Mouse (Mus musculus) C2C12 (cell line): ENCODE data around the gene Galt. TPM values are rescaled to one million over a fixed set of nuclear protein-coding genes. Genes with fewer than 3 reads are reported as not detected.
"Not testable (repeated sequence)": the region's sequence is repeated elsewhere in the genome, so short reads cannot be mapped to it uniquely, and the experiment has no call there.

ENCODE experiments used
- H3K27me3 ChIP-seq: one replicate; pipeline ENCODE4 v1.6.1; 2011; ENCODE audit not compliant: control insufficient read depth, insufficient read depth, insufficient read length
- H3K36me3 ChIP-seq: one replicate; pipeline ENCODE4 v1.6.1; 2011; ENCODE audit not compliant: control insufficient read depth, insufficient read depth
- H3K4me3 ChIP-seq: one replicate; pipeline ENCODE4 v1.5.1; 2011; ENCODE audit warnings: mild to moderate bottlenecking, control low read depth; ENCODE audit not compliant: poor library complexity, insufficient read depth, severe bottlenecking
- H3K79me2 ChIP-seq: one replicate; pipeline ENCODE4 v1.6.1; 2011; ENCODE audit not compliant: control insufficient read depth, insufficient read depth
- H3K79me3 ChIP-seq: one replicate; pipeline ENCODE4 v1.6.1; 2011; ENCODE audit warnings: low read depth, control low read depth
- H3ac ChIP-seq: one replicate; pipeline ENCODE3; 2011; ENCODE audit warnings: low read depth; ENCODE audit not compliant: control insufficient read depth, insufficient read length
- CEBPB ChIP-seq: IDR thresholded peaks from one replicate; pipeline ENCODE4 v1.6.1; 2011; ENCODE audit warnings: low read depth, mild to moderate bottlenecking, control low read depth, moderate library complexity
- CTCF ChIP-seq: IDR thresholded peaks from one replicate; pipeline ENCODE4 v1.5.1; 2011; ENCODE audit not compliant: control insufficient read depth, insufficient read depth, insufficient read length
- FOSL1 ChIP-seq: IDR thresholded peaks from one replicate; pipeline ENCODE4 v1.8.0; 2011; ENCODE audit warnings: mild to moderate bottlenecking, low read length; ENCODE audit not compliant: poor library complexity, insufficient read depth, severe bottlenecking
- MAX ChIP-seq: IDR thresholded peaks from one replicate; pipeline ENCODE4 v1.6.1; 2011; ENCODE audit warnings: mild to moderate bottlenecking, control low read depth
- MYOD1 ChIP-seq: IDR thresholded peaks from one replicate; pipeline ENCODE4 v1.6.1; 2011; ENCODE audit warnings: low read depth; ENCODE audit not compliant: control insufficient read depth, insufficient read length
- MYOG ChIP-seq: IDR thresholded peaks from one replicate; pipeline ENCODE4 v1.6.1; 2011; ENCODE audit not compliant: control insufficient read depth, insufficient read length; ENCODE audit errors: extremely low read depth
- USF1 ChIP-seq: IDR thresholded peaks from one replicate; pipeline ENCODE4 v1.6.1; 2011; ENCODE audit warnings: low read depth, mild to moderate bottlenecking, control low read depth, moderate library complexity
- polyA plus RNA-seq: library from polyadenylated mRNA; unstranded; fragments of >200 nt; fragmentation: generic; extraction: Trizol; gene quantifications from one replicate; pipeline ENCODE4 v1.2.1, GENCODE M21; 2012; ENCODE audit warnings: missing spikeins

The Galt gene
- polyA plus RNA-seq, 1 experiment, result 3.1 TPM

- H3K27me3 ChIP-seq, result no peaks in the 10 kb centered on the region
- no peaks in the 10 kb centered on the region for H3K36me3 ChIP-seq
- TF ChIP-seq CEBPB (no peak), MYOD1 (no peak), MYOG (no peak), FOSL1 (no peak), CTCF (no peak), USF1 (no peak), MAX (no peak)
- H3K79me3 ChIP-seq, result no peaks in the 10 kb centered on the region
- H3K4me3 ChIP-seq, result no peak overlapping the region
- no peak overlapping the region for H3ac ChIP-seq
- no peaks in the 10 kb centered on the region for H3K79me2 ChIP-seq
Measured at GRCm38 (mm10) chr4:41759206-41759605, 4.2 kb downstream of the Galt start.

GRCm38 (mm10) chr4:41759656-41760287, 4.7 kb downstream of the Galt start:
- H3K4me3 ChIP-seq, result no peak overlapping the region
- no peaks in the 10 kb centered on the region for H3K79me3 ChIP-seq
- H3K27me3 ChIP-seq, result no peaks in the 10 kb centered on the region
- no peak overlapping the region for H3ac ChIP-seq
- TF ChIP-seq CEBPB, result no peak
- no peak for TF ChIP-seq MYOD1
- no peak for TF ChIP-seq FOSL1
- TF ChIP-seq MYOG, result no peak
- TF ChIP-seq MAX, result no peak
- TF ChIP-seq CTCF, result no peak
- TF ChIP-seq USF1, result no peak
- no peaks in the 10 kb centered on the region for H3K79me2 ChIP-seq
- H3K36me3 ChIP-seq, result no peaks in the 10 kb centered on the region

DNA sequence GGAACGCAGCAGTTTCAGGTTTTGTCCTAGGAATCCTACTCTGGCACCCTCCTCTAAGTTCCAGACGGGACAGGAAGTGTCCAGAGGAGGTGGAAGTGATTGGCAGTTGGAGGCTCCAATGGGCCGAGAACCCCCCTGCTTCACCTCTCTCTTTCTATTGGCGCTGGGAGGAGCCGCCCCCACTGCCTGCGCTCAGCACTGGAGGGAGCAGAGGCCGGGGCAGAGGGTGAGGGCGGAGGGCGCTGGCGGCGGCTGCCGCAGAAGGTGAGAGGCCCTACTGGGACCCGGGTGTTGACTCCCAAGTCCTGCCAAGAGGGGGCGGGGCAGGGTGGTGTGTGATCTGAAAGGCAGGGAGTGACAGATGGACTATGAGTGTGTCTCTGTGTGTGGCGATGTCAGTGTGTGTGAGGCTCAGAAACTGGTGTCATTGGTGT, 5.3 kb downstream of the Galt start:
- H3K4me3 ChIP-seq, result no peak overlapping the region
- H3K79me3 ChIP-seq, result no peaks in the 10 kb centered on the region
- H3ac ChIP-seq, result no peak overlapping the region
- no peak for TF ChIP-seq FOSL1
- TF ChIP-seq MYOG, result no peak
- no peak for TF ChIP-seq MAX
- no peak for TF ChIP-seq CTCF
- TF ChIP-seq CEBPB, result no peak
- TF ChIP-seq MYOD1, result no peak
- no peak for TF ChIP-seq USF1
- H3K27me3 ChIP-seq, result no peaks in the 10 kb centered on the region
- no peaks in the 10 kb centered on the region for H3K36me3 ChIP-seq
- H3K79me2 ChIP-seq, result no peaks in the 10 kb centered on the region

DNA sequence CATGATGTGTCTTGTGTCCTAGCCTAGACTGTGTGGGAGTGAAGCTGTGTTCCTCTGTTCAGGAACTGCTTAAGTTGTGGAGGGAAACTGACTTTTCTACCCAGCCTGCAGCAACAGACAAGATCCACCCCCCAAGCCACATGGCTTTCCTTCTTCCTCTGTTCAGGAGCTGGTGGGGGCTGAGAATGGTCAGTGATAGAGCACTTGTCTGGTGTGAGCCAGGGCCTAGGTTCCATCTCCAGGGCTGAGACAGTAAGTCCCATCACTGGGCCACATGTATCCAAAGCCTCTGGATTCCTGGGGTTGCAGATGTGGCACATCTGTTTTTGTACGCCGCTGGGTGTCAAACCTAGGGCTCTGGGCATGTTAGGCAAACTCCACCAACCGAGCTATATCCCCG, 5.9 kb downstream of the Galt start:
- TF ChIP-seq MAX, result no peak
- no peak for TF ChIP-seq USF1
- TF ChIP-seq MYOD1, result no peak
- no peak for TF ChIP-seq CTCF
- TF ChIP-seq CEBPB, result no peak
- no peaks in the 10 kb centered on the region for H3K79me3 ChIP-seq
- no peak overlapping the region for H3K4me3 ChIP-seq
- no peaks in the 10 kb centered on the region for H3K36me3 ChIP-seq
- H3K27me3 ChIP-seq, result no peaks in the 10 kb centered on the region
- no peak overlapping the region for H3ac ChIP-seq
- no peaks in the 10 kb centered on the region for H3K79me2 ChIP-seq

GRCm38 (mm10) chr4:41761680-41762079, 6.7 kb downstream of the Galt start:
- no peaks in the 10 kb centered on the region for H3K79me2 ChIP-seq
- TF ChIP-seq MAX, result no peak
- TF ChIP-seq CTCF, result no peak
- no peak for TF ChIP-seq MYOD1
- no peak for TF ChIP-seq MYOG
- TF ChIP-seq FOSL1, result no peak
- TF ChIP-seq USF1, result no peak
- TF ChIP-seq CEBPB, result no peak
- H3K27me3 ChIP-seq, result no peaks in the 10 kb centered on the region
- H3K4me3 ChIP-seq, result no peak overlapping the region
- H3K36me3 ChIP-seq, result no peaks in the 10 kb centered on the region
- H3ac ChIP-seq, result no peak overlapping the region
- no peaks in the 10 kb centered on the region for H3K79me3 ChIP-seq

DNA sequence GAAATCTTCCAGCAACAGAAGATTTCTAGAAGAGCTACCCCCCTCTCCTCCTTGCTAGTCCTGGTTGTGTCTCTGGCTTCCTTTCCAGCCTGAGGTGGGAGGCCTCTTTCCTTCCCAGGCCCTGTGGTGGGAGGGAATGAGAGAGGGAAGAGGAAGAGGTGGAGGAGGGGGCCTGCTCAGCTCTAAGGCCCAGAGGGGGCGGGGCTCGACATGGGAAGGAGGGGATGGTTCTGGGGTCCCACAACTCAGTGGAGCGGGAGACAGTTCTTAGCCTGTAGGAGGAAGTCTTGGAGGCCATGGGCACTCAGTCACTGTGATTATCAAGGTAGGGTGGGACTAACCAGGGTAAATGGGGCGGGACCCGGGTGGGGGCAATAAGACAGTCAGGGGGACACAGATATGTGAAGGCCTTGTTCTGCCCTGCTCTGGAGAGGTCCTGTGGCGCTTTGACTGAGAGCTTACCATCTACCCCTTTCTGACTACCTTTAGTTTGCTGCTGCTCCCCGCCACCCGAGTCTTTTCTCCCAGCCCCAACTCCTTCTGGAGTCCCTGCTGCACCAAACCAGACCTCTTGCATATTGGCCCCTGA, 7.2 kb downstream of the Galt start:
- Histone ChIP-seq H3K36me3 (no peaks in the 10 kb centered on the region), H3ac (no peak overlapping the region), H3K27me3 (peaks cover 2% of the 10 kb centered on the region), H3K79me2 (no peaks in the 10 kb centered on the region), H3K79me3 (no peaks in the 10 kb centered on the region), H3K4me3 (no peak overlapping the region)
- TF ChIP-seq MYOD1 (no peak), FOSL1 (no peak), MYOG (no peak), CEBPB (no peak), MAX (no peak), CTCF (no peak), USF1 (no peak)

- H3K79me2 ChIP-seq, H3K4me3 ChIP-seq, H3ac ChIP-seq, H3K27me3 ChIP-seq, H3K36me3 ChIP-seq, H3K79me3 ChIP-seq: not testable (repeated sequence)
Measured at GRCm38 (mm10) chr4:41762688-41763114, 7.7 kb downstream of the Galt start.

GRCm38 (mm10) chr4:41763176-41763575, 8.1 kb downstream of the Galt start:
- H3K36me3 ChIP-seq, H3K79me3 ChIP-seq, H3K79me2 ChIP-seq, H3K4me3 ChIP-seq, H3ac ChIP-seq, H3K27me3 ChIP-seq: not testable (repeated sequence)
